In genomic region chr1:192606876-192607275, GRCm38 (mm10) we compare ENCODE assay signal across 20 mouse cellular contexts.
DNase-seq lines count a peak whose midpoint lies in the region; ATAC-seq lines count a peak whose summit lies in the region.
"Had no signal": no experiment of that assay in that cellular context is flagged by ENCODE, and none has a peak within 500 bp of the region (broad histone marks: within the 10 kb centered on the region; RNA-seq: fewer than 3 reads in every experiment).

No protein-coding gene starts in this region.

- DNase-seq in 416B (ENCODE audit: low read depth): peak; percentile 52
- peak; percentile 39 to 60 for DNase-seq in natural killer cell, adult 2 months (ENCODE audit: low spot score in 2 of 2)
- no peak for DNase-seq in left cerebral cortex, postnatal 4 days
- no peak for DNase-seq in retina, postnatal 1 day
- no peak for DNase-seq in MN1 (ENCODE audit: low spot score)
- DNase-seq: adrenal gland, adult 8-10 months; adrenal gland, postnatal 14 days; adrenal gland, postnatal 36 days; cerebellum, adult 11-12 months; cerebellum, adult 2 months; cerebellum, adult 9-10 months; cerebellum, postnatal 10 days; cerebellum, postnatal 25 days; embryo, embryonic 11 days; forebrain, postnatal 0 days had no signal

- peak; percentile 16; the same call in 1 of the 2 replicates for ATAC-seq in granulocyte monocyte progenitor cell, adult 5-6 weeks (replicated peaks; ENCODE audit: poor library complexity, severe bottlenecking)
- peak; percentile 31; the same call in 1 of the 2 replicates for ATAC-seq in megakaryocyte, adult 5-6 weeks (ENCODE audit: poor library complexity, severe bottlenecking)
- ATAC-seq: activated CD4-positive, CD25-positive, alpha-beta regulatory T cell, adult 4 months; forebrain, embryonic 15.5 days; forebrain, postnatal 0 days; Patski had no signal

- intact Hi-C loops in left cerebral cortex, postnatal 4 days (cut with DNase I): no loop called here

Comparison
In these comparisons a context has a peak if more than half of its experiments do, and no peak if none do; other contexts are left out.
1. DNase-seq: peak in 416B (single experiment) and natural killer cell, adult 2 months (2 of 2); none in left cerebral cortex, postnatal 4 days (single experiment), retina, postnatal 1 day (single experiment) and MN1 (single experiment).